Mouse (Mus musculus) olfactory bulb, adult 2 months (tissue): ENCODE measurements at regions not wholly inside any gene's neighbourhood (a gene's known extent, or its start where the extent isn't known, plus 50 kb on each side); places are given as distances from the start of the nearest gene placed in this dataset.

ENCODE experiments used
- CTCF ChIP-seq: fragments of 200-500 bp; IDR thresholded peaks from 2 replicates; pipeline ENCODE4 v1.5.1; 2012; ENCODE audit warnings: low read depth, mild to moderate bottlenecking, low read length, moderate library complexity; ENCODE audit not compliant: insufficient read depth
- POLR2A ChIP-seq: fragments of 200-500 bp; IDR thresholded peaks from 2 replicates; pipeline ENCODE4 v1.6.1; 2012; ENCODE audit warnings: mild to moderate bottlenecking, low read depth, low read length, moderate library complexity; ENCODE audit not compliant: insufficient read depth

DNA sequence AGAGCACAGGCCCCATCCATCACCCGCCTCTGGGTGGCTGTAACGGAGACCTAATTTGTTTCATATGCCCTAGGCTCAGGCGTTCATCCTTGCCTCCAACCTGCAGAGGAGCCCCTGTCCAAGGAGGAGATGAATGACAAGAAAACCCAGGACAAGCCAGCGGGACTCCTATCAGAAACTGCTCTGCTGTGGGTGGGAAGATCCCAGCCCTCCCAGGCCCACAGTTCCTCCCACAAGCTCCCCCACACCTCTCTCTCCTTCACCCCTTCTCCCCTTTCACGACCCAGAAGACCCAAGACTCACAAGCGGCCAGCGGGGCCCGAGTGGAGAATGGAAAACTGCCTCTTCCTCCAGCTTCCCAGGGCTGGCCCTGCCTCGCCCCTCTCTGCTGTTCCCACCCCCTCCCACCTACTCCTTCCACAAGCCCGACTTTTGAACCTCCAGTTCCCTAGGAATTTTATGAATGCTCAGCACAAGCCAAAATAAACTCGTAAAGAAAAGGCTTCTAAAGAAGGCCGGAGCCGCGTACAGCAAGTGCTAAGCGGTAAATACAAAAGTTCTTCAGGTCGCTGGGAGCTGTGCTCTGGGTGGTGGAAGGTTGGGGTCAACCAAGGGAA lies 133.1 kb upstream of the Gm12830 start:
- no peak for TF ChIP-seq CTCF
- TF ChIP-seq POLR2A: no peak
